Mouse (Mus musculus): ENCODE data around the gene Rabggta.

DNA sequence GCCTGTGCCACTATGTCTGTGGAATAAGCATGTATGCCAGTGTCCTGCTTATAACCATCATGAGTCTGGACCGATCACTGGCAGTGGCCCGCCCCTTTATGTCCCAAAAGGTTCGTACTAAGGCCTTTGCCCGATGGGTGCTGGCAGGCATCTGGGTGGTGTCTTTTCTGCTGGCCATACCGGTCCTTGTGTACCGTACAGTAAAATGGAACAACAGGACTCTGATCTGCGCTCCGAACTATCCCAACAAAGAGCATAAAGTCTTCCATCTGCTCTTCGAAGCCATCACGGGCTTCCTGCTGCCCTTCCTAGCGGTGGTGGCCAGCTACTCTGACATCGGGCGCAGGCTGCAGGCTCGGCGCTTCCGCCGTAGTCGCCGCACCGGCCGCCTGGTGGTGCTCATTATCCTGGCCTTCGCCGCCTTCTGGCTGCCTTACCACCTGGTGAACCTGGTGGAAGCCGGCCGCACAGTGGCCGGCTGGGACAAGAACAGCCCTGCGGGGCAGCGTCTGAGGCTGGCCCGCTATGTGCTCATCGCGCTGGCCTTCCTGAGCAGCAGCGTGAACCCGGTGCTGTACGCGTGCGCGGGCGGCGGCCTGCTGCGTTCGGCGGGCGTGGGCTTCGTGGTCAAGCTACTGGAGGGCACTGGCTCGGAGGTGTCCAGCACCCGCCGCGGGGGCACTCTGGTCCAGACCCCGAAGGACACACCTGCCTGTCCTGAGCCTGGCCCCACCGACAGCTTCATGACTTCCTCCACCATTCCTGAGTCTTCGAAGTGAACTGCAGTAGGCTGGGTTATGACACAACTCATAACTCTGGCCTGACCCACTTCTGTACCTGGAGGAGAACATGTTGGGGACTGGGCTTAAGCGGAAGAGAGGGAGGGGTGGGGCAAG is 45.7 kb upstream of the Rabggta start:
- TF ChIP-seq CTCF (IDR thresholded peaks at IDR 0.05; ENCODE audit: borderline replicate concordance, insufficient read depth, low read depth, low read length) (peak; percentile 42), POLR2A (IDR thresholded peaks at IDR 0.05; ENCODE audit: borderline replicate concordance, insufficient read depth, low read length) (no peak)
